Mouse (Mus musculus) hindbrain, embryonic 14.5 days (tissue): ENCODE data around the gene Orai3. TPM values are rescaled to one million over a fixed set of nuclear protein-coding genes. Genes with fewer than 3 reads are reported as not detected.
"Not testable (repeated sequence)": the region's sequence is repeated elsewhere in the genome, so short reads cannot be mapped to it uniquely, and the experiment has no call there.

Source experiments
- ATAC-seq: fragments of 200-750 bp; cut with Nextera tagmentation; 2 replicates; pipeline ENCODE4 v1.8.0; 2017; ENCODE audit warnings: moderate number of reproducible peaks, mild to moderate bottlenecking, moderate TSS enrichment, moderate library complexity; ENCODE audit not compliant: low FRiP score
- DNase-seq: peaks from one replicate; pipeline ENCODE4 v3.0.0-alpha.2; 2015; ENCODE audit warnings: low spot score
- H3K27ac ChIP-seq: fragments of 300-500 bp; sonication (generic); 2 replicates; pipeline ENCODE4 v1.5.1; 2014; ENCODE audit warnings: mild to moderate bottlenecking, moderate library complexity
- H3K27me3 ChIP-seq: fragments of 300-500 bp; sonication (generic); 2 replicates; pipeline ENCODE4 v1.6.1; 2014; ENCODE audit warnings: mild to moderate bottlenecking, low read length, mixed read lengths; ENCODE audit not compliant: control insufficient read depth, insufficient read depth
- H3K36me3 ChIP-seq: fragments of 300-500 bp; sonication (generic); replicated peaks from 2 replicates; pipeline ENCODE4 v1.6.1; 2014; ENCODE audit not compliant: control insufficient read depth, insufficient read depth
- H3K4me1 ChIP-seq: fragments of 300-500 bp; sonication (generic); replicated peaks from 2 replicates; pipeline ENCODE4 v1.6.1; 2014; ENCODE audit warnings: antibody characterized with exemption, low read length, mixed read lengths; ENCODE audit not compliant: control insufficient read depth, insufficient read depth
- H3K4me2 ChIP-seq: fragments of 300-500 bp; sonication (generic); replicated peaks from 2 replicates; pipeline ENCODE4 v1.6.1; 2014; ENCODE audit warnings: mild to moderate bottlenecking, moderate library complexity
- H3K4me3 ChIP-seq: fragments of 300-500 bp; sonication (generic); replicated peaks from 2 replicates; pipeline ENCODE4 v1.5.1; 2014; ENCODE audit warnings: mild to moderate bottlenecking, low read length
- H3K9ac ChIP-seq: fragments of 300-500 bp; sonication (generic); 2 replicates; pipeline ENCODE4 v1.6.1; 2014
- H3K9me3 ChIP-seq: fragments of 300-500 bp; sonication (generic); 2 replicates; pipeline ENCODE4 v1.6.1; 2016; ENCODE audit warnings: low read length; ENCODE audit not compliant: control insufficient read depth
- WGBS: fragments of 180-500 bp; shearing (Covaris S2); extraction: QIAGEN DNeasy Blood & Tissue Kit; methylation state at CpG from one replicate; pipeline ENCODE4 v1.1.7; 2014; 5-methylcytosine and 5-hydroxymethylcytosine counted together
- polyA plus RNA-seq: library from polyadenylated mRNA; unstranded; fragments of >200 nt; fragmentation: Nextera tagmentation; extraction: Ambion mirVana; gene quantifications from 2 replicates; pipeline ENCODE4 v1.2.1, GENCODE M21; 2014

Gene Orai3
- polyA plus RNA-seq, 1 experiment from 2014 or later = 7.3 TPM

- ATAC-seq = peak; percentile 29; the same call in 1 of the 2 replicates
- peak overlapping the region; percentile 42 for H3K4me3 ChIP-seq
- 6% methylated on average over 27 of the region's 27 CpGs for WGBS
- no peaks in the 10 kb centered on the region for H3K9me3 ChIP-seq
- peaks cover 30% of the 10 kb centered on the region for H3K36me3 ChIP-seq
- peak overlapping the region; percentile 65 for H3K9ac ChIP-seq
- peak overlapping the region; percentile 68 for H3K27ac ChIP-seq
- peak; percentile 48 for DNase-seq
- no peaks in the 10 kb centered on the region for H3K27me3 ChIP-seq
- peak overlapping the region; percentile 68 for H3K4me2 ChIP-seq
- peaks cover 18% of the 10 kb centered on the region; the same call in 1 of the 2 replicates for H3K4me1 ChIP-seq
These were observed 657 bp downstream of the Orai3 start for GRCm38 (mm10) chr7:127770039-127770905.

- Histone ChIP-seq H3K4me2 (0 out of 2 replicates have a peak overlapping the region, but pooled peaks have one; percentile 68), H3K36me3 (peaks cover 20% of the 10 kb centered on the region), H3K9ac (peak overlapping the region; percentile 65; the same call in 1 of the 2 replicates), H3K27ac (no peak overlapping the region), H3K4me1 (peaks cover 18% of the 10 kb centered on the region; the same call in 1 of the 2 replicates), H3K9me3 (no peaks in the 10 kb centered on the region), H3K27me3 (no peaks in the 10 kb centered on the region), H3K4me3 (no peak overlapping the region)
- DNase-seq (no peak), ATAC-seq (no peak)
- WGBS = 74% methylated on average over 5 of the region's 5 CpGs
These were observed 1.6 kb downstream of the Orai3 start for GRCm38 (mm10) chr7:127771262-127771661.

GRCm38 (mm10) chr7:127772080-127772479, 2.5 kb downstream of the Orai3 start:
- H3K4me2 ChIP-seq = no peak overlapping the region
- ATAC-seq = no peak
- 84% methylated on average over 3 of the region's 3 CpGs for WGBS

GRCm38 (mm10) chr7:127772557-127772956, 2.9 kb downstream of the Orai3 start:
- no peak overlapping the region for H3K4me2 ChIP-seq
- no peaks in the 10 kb centered on the region for H3K9me3 ChIP-seq
- H3K9ac ChIP-seq = no peak overlapping the region
- 100% methylated on average over 1 of the region's 1 CpGs for WGBS
- DNase-seq (no peak), ATAC-seq (no peak)
- H3K36me3 ChIP-seq = peaks cover 7% of the 10 kb centered on the region
- no peak overlapping the region for H3K27ac ChIP-seq
- H3K4me3 ChIP-seq = no peak overlapping the region
- H3K4me1 ChIP-seq = peaks cover 18% of the 10 kb centered on the region; the same call in 1 of the 2 replicates
- no peaks in the 10 kb centered on the region for H3K27me3 ChIP-seq

More at GRCm38 (mm10) chr7:127772080-127772479, 2.5 kb downstream of the Orai3 start:
- Histone ChIP-seq H3K9ac (no peak overlapping the region), H3K27ac (no peak overlapping the region), H3K9me3 (no peaks in the 10 kb centered on the region), H3K27me3 (no peaks in the 10 kb centered on the region), H3K4me1 (peaks cover 18% of the 10 kb centered on the region; the same call in 1 of the 2 replicates), H3K36me3 (peaks cover 12% of the 10 kb centered on the region), H3K4me3 (no peak overlapping the region)
- DNase-seq = no peak

GRCm38 (mm10) chr7:127773664-127774384, 4.2 kb downstream of the Orai3 start:
- H3K9ac ChIP-seq = no peak overlapping the region
- no peaks in the 10 kb centered on the region for H3K27me3 ChIP-seq
- 0 out of 2 replicates have a peak, but pooled peaks cover 3% of the 10 kb centered on the region for H3K36me3 ChIP-seq
- H3K9me3 ChIP-seq = no peaks in the 10 kb centered on the region
- peaks cover 26% of the 10 kb centered on the region for H3K4me1 ChIP-seq
- 39% methylated on average over 9 of the region's 9 CpGs for WGBS
- H3K4me3 ChIP-seq = no peak overlapping the region
- ATAC-seq = no peak
- DNase-seq = peak; percentile 55
- no peak overlapping the region for H3K27ac ChIP-seq
- H3K4me2 ChIP-seq = no peak overlapping the region

GRCm38 (mm10) chr7:127775837-127776236, 6.2 kb downstream of the Orai3 start:
- ATAC-seq, H3K27me3 ChIP-seq, H3K9me3 ChIP-seq, DNase-seq, H3K4me1 ChIP-seq: not testable (repeated sequence)
- Histone ChIP-seq H3K4me3 (peak overlapping the region; percentile 79), H3K27ac (peak overlapping the region; percentile 98), H3K36me3 (peaks cover 23% of the 10 kb centered on the region), H3K4me2 (peak overlapping the region; percentile 60), H3K9ac (peak overlapping the region; percentile 78)
- WGBS = 71% methylated on average over 7 of the region's 7 CpGs

- ATAC-seq = peak; percentile 65
- no peaks in the 10 kb centered on the region for H3K27me3 ChIP-seq
- peaks cover 29% of the 10 kb centered on the region for H3K36me3 ChIP-seq
- H3K9me3 ChIP-seq = no peaks in the 10 kb centered on the region
- peak within 1 kb of the TSS; percentile 79 for H3K4me3 ChIP-seq
- peaks cover 7% of the 10 kb centered on the region for H3K4me1 ChIP-seq
- under 1% methylated on average over 23 of the region's 23 CpGs for WGBS
- DNase-seq = peak; percentile 90
- peak within 1 kb of the TSS; percentile 84 for H3K4me2 ChIP-seq
- H3K9ac ChIP-seq = peak within 1 kb of the TSS; percentile 78
- peak within 1 kb of the TSS; percentile 98 for H3K27ac ChIP-seq
These were observed 6.8 kb downstream of the Orai3 start, which contains the start of gene Setd1a for GRCm38 (mm10) chr7:127776426-127776825. Setd1a (plus strand) TSS chr7:127776670.

DNA sequence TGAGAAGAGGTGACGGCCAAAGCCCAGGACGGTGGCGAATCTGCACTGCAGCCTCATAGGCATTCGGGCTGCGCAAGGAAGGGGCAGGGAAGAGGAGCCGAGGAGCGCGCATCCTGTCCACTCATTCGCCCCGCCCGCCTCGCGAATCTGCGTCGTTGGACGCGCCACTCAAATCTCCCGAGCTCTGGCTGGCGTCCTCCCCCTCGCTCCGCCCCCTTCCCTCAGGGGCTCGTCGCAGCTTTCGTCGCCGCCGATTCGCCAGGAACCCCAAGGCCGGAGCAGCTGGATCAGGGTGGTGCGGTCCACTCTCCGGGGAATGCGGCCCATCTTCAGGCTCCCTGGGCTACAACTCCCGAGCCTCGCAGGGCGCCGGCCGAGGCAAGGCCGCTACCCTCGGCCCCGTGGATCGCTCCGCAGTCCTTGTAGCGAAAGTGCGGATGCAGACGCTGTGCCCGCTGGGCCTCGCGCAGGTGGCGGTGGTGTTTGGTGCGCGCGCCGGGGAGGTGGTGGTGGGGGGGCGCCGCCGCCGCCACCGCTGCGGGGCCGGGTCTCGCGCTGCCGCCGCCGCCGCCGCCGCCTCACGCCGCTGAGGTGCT, 7.4 kb downstream of the Orai3 start:
- ATAC-seq = peak; percentile 93
- peak overlapping the region; percentile 78 for H3K9ac ChIP-seq
- H3K9me3 ChIP-seq = no peaks in the 10 kb centered on the region
- DNase-seq = peak; percentile 94
- under 1% methylated on average over 68 of the region's 70 CpGs for WGBS
- peak overlapping the region; percentile 60 for H3K4me2 ChIP-seq
- H3K27ac ChIP-seq = peak overlapping the region; percentile 98
- H3K4me3 ChIP-seq = peak overlapping the region; percentile 79
- peaks cover 7% of the 10 kb centered on the region for H3K4me1 ChIP-seq
- H3K27me3 ChIP-seq = no peaks in the 10 kb centered on the region
- H3K36me3 ChIP-seq = peaks cover 34% of the 10 kb centered on the region
